Mouse (Mus musculus) thymus, postnatal 14 days (tissue): Measurements from ENCODE around the gene A930018P22Rik.
"Not testable (repeated sequence)": the region's sequence is repeated elsewhere in the genome, so short reads cannot be mapped to it uniquely, and the experiment has no call there.

Experiments used
- DNase-seq: peaks from one replicate; pipeline ENCODE4 v3.0.0; 2021

A930018P22Rik gene

GRCm38 (mm10) chr2:104122505-104123378, at the start of gene A930018P22Rik:
Gene A930018P22Rik (plus strand): TSS chr2:104122769.
- peak; percentile 87 for DNase-seq

GRCm38 (mm10) chr2:104078285-104078684, 44.3 kb upstream of the A930018P22Rik start:
- not testable (repeated sequence) for DNase-seq

- not testable (repeated sequence) for DNase-seq
Observed at GRCm38 (mm10) chr2:104081436-104082050, 41.0 kb upstream of the A930018P22Rik start.

GRCm38 (mm10) chr2:104082474-104082873, 40.1 kb upstream of the A930018P22Rik start:
- no peak for DNase-seq

GRCm38 (mm10) chr2:104084027-104084426, 38.5 kb upstream of the A930018P22Rik start:
- DNase-seq: not testable (repeated sequence)

GRCm38 (mm10) chr2:104087562-104087961, 35.0 kb upstream of the A930018P22Rik start:
- DNase-seq: not testable (repeated sequence)

GRCm38 (mm10) chr2:104093305-104093704, 29.3 kb upstream of the A930018P22Rik start:
- no peak for DNase-seq

GRCm38 (mm10) chr2:104095741-104096213, 26.8 kb upstream of the A930018P22Rik start, which contains the start of gene Cd59a:
Gene Cd59a (plus strand): TSS chr2:104095801.
- DNase-seq: peak; percentile 48

- DNase-seq: no peak
Observed at GRCm38 (mm10) chr2:104096256-104096655, 26.3 kb upstream of the A930018P22Rik start.

- not testable (repeated sequence) for DNase-seq
Observed at GRCm38 (mm10) chr2:104096796-104097195, 25.8 kb upstream of the A930018P22Rik start.

- not testable (repeated sequence) for DNase-seq
Observed at GRCm38 (mm10) chr2:104097396-104097795, 25.2 kb upstream of the A930018P22Rik start.

GRCm38 (mm10) chr2:104098529-104099230, 23.9 kb upstream of the A930018P22Rik start:
- no peak for DNase-seq

- DNase-seq: no peak
Observed at GRCm38 (mm10) chr2:104099231-104099585, 23.4 kb upstream of the A930018P22Rik start.

GRCm38 (mm10) chr2:104099946-104100345, 22.6 kb upstream of the A930018P22Rik start:
- DNase-seq: no peak

GRCm38 (mm10) chr2:104104800-104105199, 17.8 kb upstream of the A930018P22Rik start:
- DNase-seq: no peak

- DNase-seq: not testable (repeated sequence)
Observed at GRCm38 (mm10) chr2:104109021-104109420, 13.5 kb upstream of the A930018P22Rik start.

- DNase-seq: no peak
Observed at GRCm38 (mm10) chr2:104109528-104109927, 13.0 kb upstream of the A930018P22Rik start.

- DNase-seq: no peak
Observed at GRCm38 (mm10) chr2:104110031-104110430, 12.5 kb upstream of the A930018P22Rik start.

- DNase-seq: not testable (repeated sequence)
Observed at GRCm38 (mm10) chr2:104111170-104111797, 11.3 kb upstream of the A930018P22Rik start.

- not testable (repeated sequence) for DNase-seq
Observed at GRCm38 (mm10) chr2:104113563-104113962, 9.0 kb upstream of the A930018P22Rik start.

GRCm38 (mm10) chr2:104114898-104115297, 7.7 kb upstream of the A930018P22Rik start:
- no peak for DNase-seq

GRCm38 (mm10) chr2:104117173-104117572, 5.4 kb upstream of the A930018P22Rik start:
- not testable (repeated sequence) for DNase-seq
